In the genomic region with DNA sequence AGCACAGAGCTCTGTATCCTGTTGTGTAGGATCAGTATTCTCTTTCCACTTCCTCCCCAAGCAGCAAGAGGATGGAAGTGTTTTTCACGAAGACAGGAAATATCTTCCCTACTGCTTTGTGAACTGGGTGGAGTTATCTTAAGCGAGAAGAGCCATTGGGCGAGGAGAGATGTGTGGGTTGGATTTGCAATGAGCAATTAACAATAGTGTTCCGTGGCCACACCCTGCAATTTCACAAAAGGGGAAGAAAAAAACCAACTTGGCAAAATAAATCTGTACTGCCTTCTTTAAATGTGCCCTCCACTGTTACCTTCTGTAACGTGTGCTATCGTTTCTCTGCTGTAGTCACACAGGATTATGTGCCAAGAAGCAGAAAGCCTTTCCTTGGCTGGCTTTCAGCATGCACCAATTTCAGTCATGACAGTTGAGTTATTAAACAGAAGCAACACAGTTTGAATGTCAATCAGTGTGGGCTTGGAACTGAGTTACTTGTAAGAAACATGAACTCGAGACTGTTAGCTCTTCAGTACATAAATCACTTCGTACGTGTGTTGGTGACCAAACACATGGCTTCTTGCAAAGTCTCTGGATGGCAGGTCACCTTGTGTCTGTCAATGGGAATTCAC, we compare ENCODE assay signal across 13 mouse cellular contexts.
DNase-seq lines count a peak whose midpoint lies in the region; ATAC-seq and TF ChIP-seq lines count a peak whose summit lies in the region.
"Had no signal": no experiment of that assay in that cellular context is flagged by ENCODE, and none has a peak within 500 bp of the region (broad histone marks: within the 10 kb centered on the region; RNA-seq: fewer than 3 reads in every experiment).

No protein-coding gene starts in this region.

- 45% methylated on average over 9 of the region's 9 CpGs for WGBS in kidney, postnatal 0 days

- H3K9ac ChIP-seq in kidney, postnatal 0 days (ENCODE audit: low read depth, low read length) = no peak overlapping the region
- H3K9ac ChIP-seq: limb, embryonic 13.5 days had no signal

- ATAC-seq in cerebellum, adult (ENCODE audit: insufficient number of reproducible peaks, low FRiP score, low TSS enrichment) = no peak
- no peak for ATAC-seq in kidney, postnatal 0 days (replicated peaks; ENCODE audit: low FRiP score, low read depth)
- peak; percentile 85 for ATAC-seq in megakaryocyte progenitor cell, adult 5-6 weeks (replicated peaks; ENCODE audit: poor library complexity)
- ATAC-seq: intestine, postnatal 0 days had no signal

- H3K9me3 ChIP-seq in kidney, postnatal 0 days (replicated peaks; ENCODE audit: low read length) = no peaks in the 10 kb centered on the region
- H3K9me3 ChIP-seq: limb, embryonic 13.5 days had no signal

- peak; percentile 36 to 56 for DNase-seq in cerebellum, postnatal 10 days
- peak; percentile 63 for DNase-seq in kidney, postnatal 0 days (ENCODE audit: low spot score)
- DNase-seq in kidney, postnatal 14 days = no peak
- DNase-seq in fat pad, adult 2 months (ENCODE audit: extremely low read depth, low read depth, low spot score) = peak; percentile 84
- DNase-seq in embryo, embryonic 10 days (ENCODE audit: low spot score) = no peak
- DNase-seq in c-Kit-positive CD71-positive TER-119-positive erythroid progenitor cells, embryonic 14.5 days (ENCODE audit: low spot score) = no peak
- DNase-seq: cerebellum, adult 18-20 months; spleen, adult 18-20 months had no signal

- H3K4me1 ChIP-seq in kidney, postnatal 0 days (replicated peaks; ENCODE audit: insufficient read depth, low read length) = peaks cover 19% of the 10 kb centered on the region

- no peaks in the 10 kb centered on the region for H3K36me3 ChIP-seq in kidney, postnatal 0 days (ENCODE audit: insufficient read depth, low read length)
- H3K36me3 ChIP-seq: limb, embryonic 13.5 days had no signal

- no peaks in the 10 kb centered on the region for H3K27me3 ChIP-seq in kidney, postnatal 0 days (ENCODE audit: insufficient read depth, low read length)

- peak overlapping the region; percentile 19; the same call in 1 of the 2 replicates for H3K27ac ChIP-seq in kidney, postnatal 0 days
- H3K27ac ChIP-seq: limb, embryonic 13.5 days had no signal

- no peak for TF ChIP-seq CTCF in kidney, postnatal 0 days (IDR thresholded peaks at IDR 0.05; ENCODE audit: low read depth)

- no peak overlapping the region for H3K4me2 ChIP-seq in kidney, postnatal 0 days (ENCODE audit: low read length)
- H3K4me2 ChIP-seq: limb, embryonic 13.5 days had no signal

- H3K4me3 ChIP-seq in kidney, postnatal 0 days (replicated peaks; ENCODE audit: low read depth, low read length) = no peak overlapping the region
- H3K4me3 ChIP-seq: erythroblast, embryonic 14.5 days; limb, embryonic 13.5 days had no signal

Comparison
In these comparisons a context has a peak if more than half of its experiments do, and no peak if none do; other contexts are left out.
1. DNase-seq: peak in cerebellum, postnatal 10 days (2 of 2), kidney, postnatal 0 days (single experiment) and fat pad, adult 2 months (single experiment); none in kidney, postnatal 14 days (single experiment), embryo, embryonic 10 days (single experiment) and c-Kit-positive CD71-positive TER-119-positive erythroid progenitor cells, embryonic 14.5 days (single experiment).